Mouse (Mus musculus): Measurements from ENCODE around the gene Plekhm2.

The Plekhm2 gene

GRCm38 (mm10) chr4:141602523-141603223 is 62.0 kb downstream of the Plekhm2 start:
- DNase-seq = no peak

DNA sequence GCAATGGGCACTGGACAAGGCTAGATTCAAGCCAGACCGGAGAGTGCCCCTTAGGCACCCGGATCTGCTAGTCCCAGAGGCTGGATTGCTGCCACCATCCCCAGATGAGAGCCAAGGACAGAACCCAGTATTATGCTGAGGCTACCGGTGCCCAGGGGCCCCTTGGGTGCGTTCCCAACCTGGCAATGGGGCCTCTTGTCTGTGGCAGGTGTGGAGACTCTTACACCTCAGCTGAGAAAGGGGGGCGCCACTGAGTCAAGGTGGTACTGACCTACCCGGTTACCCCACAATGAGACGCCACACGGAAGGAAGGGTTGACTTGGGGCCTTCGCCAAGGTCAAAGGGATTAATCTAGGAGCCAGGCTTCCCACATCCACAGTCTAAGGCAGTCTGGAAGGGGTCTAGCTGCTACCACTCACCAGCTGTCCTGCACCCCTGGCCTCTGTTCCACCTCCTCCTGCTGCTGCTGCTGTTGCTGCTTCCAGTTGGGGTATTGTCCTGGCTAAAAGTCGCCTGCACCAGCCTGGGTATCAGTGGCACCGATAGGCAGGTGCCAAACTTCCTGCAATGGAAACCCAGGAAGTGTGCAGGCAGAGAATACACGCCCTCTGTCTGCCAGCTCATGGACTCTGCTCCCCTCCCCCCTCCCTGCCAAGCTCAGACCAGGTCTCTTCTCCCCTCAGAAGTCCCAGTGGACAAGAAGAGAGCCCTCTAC is 63.4 kb downstream of the Plekhm2 start:
- DNase-seq = no peak

GRCm38 (mm10) chr4:141600364-141600763 is 64.3 kb downstream of the Plekhm2 start:
- DNase-seq = no peak

GRCm38 (mm10) chr4:141599251-141600141 is 65.2 kb downstream of the Plekhm2 start:
- no peak for DNase-seq

- no peak for DNase-seq
Measured at GRCm38 (mm10) chr4:141598894-141599250, 65.8 kb downstream of the Plekhm2 start.

DNA sequence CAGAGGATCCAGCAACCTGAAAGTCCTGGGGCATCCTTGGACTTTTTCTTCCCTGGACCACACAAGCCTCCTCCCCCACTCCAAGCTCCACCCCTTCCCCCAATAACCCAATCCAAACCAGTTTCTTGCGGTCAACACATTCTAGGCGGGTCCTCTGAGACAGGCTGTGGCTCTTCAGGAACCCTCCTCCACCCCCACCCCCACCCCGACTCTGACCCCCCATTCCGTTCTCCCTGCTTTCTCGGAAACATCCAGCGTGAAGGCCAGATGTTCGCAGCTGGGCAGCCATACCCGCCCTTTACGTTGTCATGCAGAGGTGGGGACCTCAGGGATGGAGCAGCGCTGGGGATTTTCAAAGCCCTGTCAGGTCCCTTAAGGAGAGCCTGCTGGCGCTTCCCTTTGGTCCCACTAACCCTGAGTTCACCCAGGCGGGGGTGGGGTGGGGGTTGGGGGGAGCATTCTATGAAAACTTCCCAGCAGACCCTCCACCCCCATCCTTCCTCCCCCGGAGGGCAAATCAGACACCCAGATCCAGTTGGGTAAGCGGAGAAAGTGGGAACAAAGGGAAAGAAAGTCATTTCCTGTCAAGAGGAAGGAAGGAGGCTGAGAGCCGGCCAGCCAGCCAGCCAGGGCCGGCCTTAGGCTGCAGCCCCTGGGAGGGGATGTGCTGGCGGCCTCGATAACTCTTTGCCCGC is 66.4 kb downstream of the Plekhm2 start:
- no peak for DNase-seq

- DNase-seq = no peak
Measured at GRCm38 (mm10) chr4:141596700-141597328, 67.9 kb downstream of the Plekhm2 start.

GRCm38 (mm10) chr4:141595605-141596268 is 69.0 kb downstream of the Plekhm2 start:
- DNase-seq = no peak

DNA sequence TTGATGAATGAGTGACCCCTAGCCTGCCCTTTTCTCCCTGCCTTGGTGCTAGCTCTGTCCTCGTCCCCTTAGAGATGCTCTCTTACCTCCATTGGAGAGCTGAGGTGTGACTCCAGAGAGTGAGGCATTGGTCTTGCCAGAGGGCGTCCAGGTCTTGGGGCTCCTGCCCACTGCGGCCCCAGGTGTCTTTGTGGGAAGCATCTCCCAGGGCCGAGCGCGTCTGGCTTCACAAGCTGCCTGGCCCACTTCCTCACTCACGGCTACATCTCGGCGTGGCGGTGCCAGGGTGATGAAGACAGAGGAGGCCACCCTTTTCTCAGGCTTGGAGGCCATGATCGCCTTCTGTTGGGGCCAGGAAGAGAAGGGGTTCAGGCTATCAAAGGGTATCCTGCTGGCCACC is 69.6 kb downstream of the Plekhm2 start:
- DNase-seq = no peak

DNA sequence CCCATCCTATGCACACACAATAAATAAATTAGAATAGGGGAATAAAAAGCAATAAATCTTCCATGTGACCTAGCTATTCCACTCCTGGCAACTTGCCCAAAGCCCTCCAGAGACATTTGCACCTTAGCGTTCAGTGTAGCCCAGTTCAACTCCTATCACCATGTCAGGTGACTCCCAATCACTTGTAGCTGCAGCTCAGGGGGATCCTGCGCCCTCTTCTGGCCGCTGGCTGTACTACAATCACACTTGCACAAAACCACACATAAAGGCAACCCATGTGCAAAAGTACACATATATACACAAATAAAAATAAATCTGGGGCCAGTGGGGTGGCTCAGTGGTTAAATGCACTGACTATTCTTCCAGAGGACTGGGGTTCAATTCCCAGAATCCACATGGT is 73.2 kb downstream of the Plekhm2 start:
- no peak for DNase-seq

- DNase-seq = no peak
Measured at GRCm38 (mm10) chr4:141583919-141584318, 80.8 kb downstream of the Plekhm2 start.

GRCm38 (mm10) chr4:141581051-141581450 is 83.6 kb downstream of the Plekhm2 start:
- DNase-seq = no peak

DNA sequence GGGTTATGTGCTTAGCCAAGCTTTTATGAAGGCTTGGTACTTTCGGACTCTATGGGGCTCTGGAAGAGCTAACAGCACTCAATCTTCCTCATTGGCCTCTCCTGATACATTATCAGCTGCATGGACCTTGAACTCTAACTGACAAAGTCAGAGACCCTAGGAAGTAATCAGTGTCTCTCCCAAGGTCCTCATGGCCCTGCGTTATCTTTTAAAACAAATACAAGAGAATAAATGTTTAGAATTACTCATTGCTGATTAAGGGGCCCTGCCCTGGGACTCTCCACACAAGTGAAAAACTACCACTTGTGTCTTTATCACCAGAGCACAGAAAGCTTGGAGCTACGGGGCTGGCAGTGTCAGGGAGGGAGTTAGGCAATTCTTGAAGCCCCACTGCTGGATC is 85.9 kb downstream of the Plekhm2 start:
- no peak for DNase-seq

DNA sequence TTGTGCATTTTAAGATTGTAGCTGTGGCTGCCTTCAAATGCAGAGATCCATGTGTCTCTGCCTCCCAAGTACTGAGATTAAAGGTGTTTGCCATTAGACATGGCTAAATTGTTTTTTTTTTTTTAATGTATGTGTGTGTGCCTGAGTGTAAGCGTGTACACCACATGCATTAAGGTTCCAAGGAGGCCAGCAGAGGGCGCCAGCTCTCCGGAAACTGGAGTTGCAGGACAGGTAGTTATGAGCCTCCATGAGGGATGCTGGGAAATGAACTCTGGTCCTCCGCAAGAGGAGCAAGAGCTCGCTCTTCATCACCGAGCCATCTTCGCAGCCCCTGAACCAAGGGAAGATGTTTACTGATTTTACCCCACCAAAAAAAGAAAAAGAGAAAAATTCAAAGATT is 87.8 kb downstream of the Plekhm2 start:
- DNase-seq = no peak

DNA sequence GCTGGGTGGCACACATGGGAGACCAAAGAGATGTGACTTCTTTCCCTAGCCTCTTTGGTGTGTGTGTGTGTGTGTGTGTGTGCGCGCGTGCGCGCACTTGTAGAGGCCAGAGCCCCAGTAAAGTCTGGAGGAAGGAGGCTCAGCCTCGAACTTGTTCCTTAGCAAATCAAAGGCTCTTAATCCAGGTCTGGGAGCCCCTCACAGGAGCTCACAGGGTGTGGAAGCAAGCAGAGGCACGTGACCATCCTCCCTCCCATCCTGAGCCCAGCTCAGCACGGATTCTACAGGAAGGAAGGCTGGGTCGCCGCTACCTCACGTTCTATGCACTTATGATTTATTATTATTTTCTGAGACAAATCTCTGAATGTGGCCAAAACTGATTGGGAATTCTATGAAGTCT is 88.3 kb downstream of the Plekhm2 start:
- no peak for DNase-seq

All from thymus, adult 18-20 months (tissue).